Mouse (Mus musculus) lung, adult 2 months (tissue): ENCODE results near the gene Aldh8a1. TPM values are rescaled to one million over a fixed set of nuclear protein-coding genes. Genes with fewer than 3 reads are reported as not detected.

Source experiments
- DNase-seq: peaks from one replicate; pipeline ENCODE4 v3.0.0; 2022
- H3K4me1 ChIP-seq: fragments of 200-500 bp; 2 replicates; pipeline ENCODE4 v1.6.1; 2011; ENCODE audit warnings: low read length; ENCODE audit not compliant: control insufficient read depth, insufficient read depth
- H3K4me3 ChIP-seq: fragments of 200-500 bp; replicated peaks from 2 replicates; pipeline ENCODE3; 2011; ENCODE audit warnings: low read depth, mild to moderate bottlenecking, control low read depth, low read length; ENCODE audit errors: extremely low read depth
- CTCF ChIP-seq: fragments of 200-500 bp; IDR thresholded peaks from 2 replicates; pipeline ENCODE4 v1.5.1; 2011; ENCODE audit warnings: mild to moderate bottlenecking, low read length, control low read depth; ENCODE audit not compliant: insufficient read depth
- POLR2A ChIP-seq: fragments of 200-500 bp; IDR thresholded peaks from 2 replicates; pipeline ENCODE4 v1.6.1; 2011; ENCODE audit warnings: low read depth, mild to moderate bottlenecking, control low read depth, low read length, borderline replicate concordance; ENCODE audit errors: extremely low read depth
- WGBS: fragments of 180-500 bp; shearing (Covaris S2); methylation state at CpG from one replicate; pipeline ENCODE4 v1.1.7; 2018; 5-methylcytosine and 5-hydroxymethylcytosine counted together
- polyA plus RNA-seq: library from polyadenylated mRNA; depleted of rRNA; stranded (reverse); fragments of >200 nt; gene quantifications from 2 replicates; pipeline ENCODE4 v1.2.3, GENCODE M21; 2012

Aldh8a1 gene
- polyA plus RNA-seq, 1 experiment = 0.22 TPM

DNA sequence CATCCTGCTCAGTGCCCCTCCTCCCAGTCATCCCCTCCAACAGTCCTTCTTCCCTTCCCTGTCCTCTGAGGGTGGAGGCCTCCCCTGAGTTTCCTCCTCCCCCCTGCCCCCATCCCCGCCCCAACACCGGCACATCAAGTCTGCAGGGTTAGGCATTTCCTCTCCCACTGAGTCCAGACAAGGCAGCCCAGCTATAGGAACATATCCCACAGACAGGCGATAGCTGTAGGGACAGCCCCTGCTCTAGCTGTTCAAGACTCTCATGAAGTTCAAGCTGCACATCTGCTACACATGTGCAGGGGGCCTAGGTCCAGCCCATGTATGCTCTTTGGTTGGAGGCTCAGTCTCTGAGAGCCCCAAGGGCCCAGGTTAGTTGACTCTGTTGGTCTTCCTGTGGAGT is 10.6 kb upstream of the Aldh8a1 start:
- TF ChIP-seq POLR2A (no peak), CTCF (no peak)
- 44% methylated on average over 3 of the region's 3 CpGs for WGBS
- no peaks in the 10 kb centered on the region for H3K4me1 ChIP-seq
- DNase-seq = no peak
- H3K4me3 ChIP-seq = no peak overlapping the region

DNA sequence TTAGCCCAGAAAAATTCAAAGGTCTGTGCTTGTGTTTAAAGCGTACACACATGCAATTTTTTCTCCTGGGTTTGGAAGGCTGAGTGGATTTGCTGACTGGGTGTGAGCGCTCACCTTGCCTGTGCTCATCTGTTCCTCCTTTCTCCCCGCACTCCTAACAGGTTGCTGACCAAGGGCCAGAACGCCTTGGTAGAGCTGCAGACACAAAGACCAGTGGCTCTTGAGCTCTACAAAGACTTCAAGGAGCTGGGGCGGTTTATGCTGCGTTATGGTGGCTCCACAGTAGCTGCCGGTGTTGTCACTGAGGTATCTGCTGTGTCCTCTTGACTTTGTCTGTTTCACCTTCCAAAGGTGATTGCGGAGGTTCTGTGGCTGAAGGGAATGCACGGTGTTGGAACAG is 9.6 kb upstream of the Aldh8a1 start:
- 92% methylated on average over 9 of the region's 9 CpGs for WGBS
- TF ChIP-seq CTCF (no peak), POLR2A (no peak)

DNA sequence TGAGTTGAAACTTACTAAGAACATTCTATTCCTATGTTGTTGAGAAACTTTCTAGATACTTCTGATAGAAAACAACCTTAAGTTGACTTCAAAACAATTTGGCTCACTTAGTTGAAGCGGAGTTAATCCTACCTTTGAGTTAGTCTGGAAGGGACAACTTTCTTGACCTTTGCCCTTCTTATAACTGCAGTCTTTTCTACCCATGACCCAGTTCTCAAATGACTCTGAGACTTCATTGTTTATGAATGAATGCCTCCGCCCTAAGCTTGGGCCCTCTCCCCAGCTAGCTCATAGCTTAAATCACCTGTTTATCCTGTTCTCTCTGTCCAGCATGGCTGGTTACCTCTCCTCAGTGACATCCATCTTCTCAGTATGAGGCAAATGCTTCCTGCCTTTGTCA is 7.5 kb upstream of the Aldh8a1 start:
- WGBS = 86% methylated on average over 2 of the region's 2 CpGs
- H3K4me1 ChIP-seq = no peaks in the 10 kb centered on the region
- DNase-seq = no peak
- TF ChIP-seq POLR2A (no peak), CTCF (no peak)
- no peak overlapping the region for H3K4me3 ChIP-seq

More for the DNA sequence above, 9.6 kb upstream of the Aldh8a1 start:
- H3K4me1 ChIP-seq = no peaks in the 10 kb centered on the region
- no peak for DNase-seq
- H3K4me3 ChIP-seq = no peak overlapping the region

DNA sequence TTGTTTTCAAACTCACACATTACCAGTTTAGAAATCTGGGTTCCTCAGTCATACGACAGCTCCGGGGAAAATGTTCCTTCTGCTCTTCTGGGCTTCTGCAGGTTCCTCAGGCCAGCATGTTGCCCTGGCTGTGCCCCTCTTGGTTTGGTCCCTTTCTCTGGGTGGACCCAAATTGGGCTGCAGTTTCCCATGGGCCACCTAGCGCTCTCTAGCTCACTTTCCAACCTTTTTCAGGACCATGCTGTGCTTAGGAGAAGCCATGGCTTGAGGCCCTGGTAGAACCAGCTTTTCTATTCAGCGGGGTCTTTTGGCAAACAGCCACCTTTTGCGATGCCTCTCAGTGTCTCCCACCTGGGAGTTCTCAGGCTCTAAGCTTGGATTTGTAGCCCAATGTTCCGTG is 4.8 kb upstream of the Aldh8a1 start:
- 94% methylated on average over 6 of the region's 6 CpGs for WGBS

DNA sequence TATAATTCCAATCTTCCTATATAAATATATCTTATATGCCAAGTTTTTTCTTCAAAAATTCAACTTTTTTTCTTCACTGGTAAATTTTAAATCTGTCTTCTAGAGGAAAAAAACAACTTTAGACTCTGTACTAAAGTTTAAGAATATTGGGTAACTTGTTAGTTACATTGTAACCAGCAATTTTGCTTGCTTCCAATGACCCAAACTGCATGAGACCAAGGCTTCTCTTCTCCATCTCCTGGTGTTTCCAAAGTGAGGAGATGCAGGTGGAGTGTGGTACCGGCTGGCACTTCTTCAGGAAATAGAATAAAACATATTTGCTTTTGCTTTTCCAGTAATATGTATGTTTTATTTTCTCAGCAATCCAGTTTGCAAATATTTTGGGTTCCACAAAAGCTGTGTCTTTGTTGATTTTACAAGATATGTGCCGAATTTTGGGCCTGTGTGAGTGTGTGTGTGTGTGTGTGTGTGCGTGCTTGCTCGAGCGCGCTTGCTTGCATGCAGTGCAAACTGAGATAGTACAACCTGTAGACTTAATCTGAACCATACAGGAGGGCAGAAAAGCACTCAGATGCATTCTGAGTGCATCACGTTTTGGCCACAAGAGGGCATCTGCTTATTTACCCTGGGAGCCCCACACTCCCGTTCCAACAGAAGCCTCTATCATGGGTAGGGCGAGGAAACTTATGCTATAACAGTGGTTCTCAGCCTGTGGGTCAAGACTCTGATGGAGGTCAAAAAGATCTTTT is 1.3 kb downstream of the Aldh8a1 start:
- peak; percentile 6 for DNase-seq
- no peaks in the 10 kb centered on the region for H3K4me1 ChIP-seq
- TF ChIP-seq CTCF (peak; percentile 27), POLR2A (no peak)
- WGBS = 64% methylated on average over 9 of the region's 9 CpGs
- H3K4me3 ChIP-seq = no peak overlapping the region

More for the DNA sequence above, 4.8 kb upstream of the Aldh8a1 start:
- DNase-seq = no peak
- no peak for TF ChIP-seq CTCF
- no peak for TF ChIP-seq POLR2A
- Histone ChIP-seq H3K4me1 (no peaks in the 10 kb centered on the region), H3K4me3 (no peak overlapping the region)

DNA sequence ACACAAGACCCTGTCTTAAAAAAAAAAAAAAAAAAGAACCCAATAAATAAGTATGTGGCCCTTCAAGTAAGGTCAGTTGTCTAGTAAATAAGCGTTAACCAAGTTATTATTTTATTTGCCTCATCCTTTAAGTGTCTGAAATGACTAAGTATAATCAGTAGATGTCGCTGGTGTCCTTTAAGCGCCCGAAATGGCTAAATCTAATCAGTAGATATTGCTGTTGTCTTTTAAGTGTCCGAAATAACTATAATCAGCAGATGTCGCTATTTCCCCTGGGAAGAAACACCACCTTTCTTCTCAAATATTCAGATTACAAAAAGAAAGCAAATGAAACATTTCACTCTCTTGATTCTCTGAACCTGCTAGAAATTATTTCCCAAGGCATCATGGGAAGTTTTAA is 5.8 kb downstream of the Aldh8a1 start:
- 7% methylated on average over 6 of the region's 6 CpGs for WGBS
- DNase-seq = no peak
- TF ChIP-seq CTCF (no peak; the same call in 1 of the 2 replicates), POLR2A (no peak)
- Histone ChIP-seq H3K4me1 (no peaks in the 10 kb centered on the region), H3K4me3 (no peak overlapping the region)

DNA sequence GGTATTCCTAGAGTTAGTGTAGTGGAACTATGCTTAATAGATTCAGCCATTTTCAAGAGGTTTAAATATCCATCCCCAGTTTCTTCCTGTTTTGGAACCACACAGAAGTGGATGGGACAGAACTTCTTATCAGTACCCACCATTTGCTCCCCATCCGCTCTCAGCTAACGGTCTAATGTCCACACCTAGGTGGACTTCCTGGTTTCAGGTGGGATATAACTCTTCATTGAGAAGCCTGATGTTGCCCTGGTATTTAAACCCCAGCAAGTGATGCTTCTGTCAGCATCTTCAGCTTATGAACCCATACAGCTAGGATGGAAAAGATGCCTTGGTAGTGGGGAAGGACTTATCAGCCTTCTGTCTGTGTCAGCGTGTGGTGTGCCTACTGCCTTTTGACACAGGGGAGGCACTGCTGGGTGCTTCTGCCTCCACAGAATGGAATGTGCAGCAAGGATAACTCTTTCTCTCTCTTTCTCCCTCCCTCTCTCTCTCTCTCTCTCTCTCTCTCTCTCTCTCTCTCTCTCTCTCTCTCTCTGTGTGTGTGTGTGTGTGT is 8.1 kb downstream of the Aldh8a1 start:
- TF ChIP-seq POLR2A = no peak
- TF ChIP-seq CTCF = no peak
- 68% methylated on average over 3 of the region's 3 CpGs for WGBS
- H3K4me1 ChIP-seq = no peaks in the 10 kb centered on the region
- no peak for DNase-seq
- H3K4me3 ChIP-seq = no peak overlapping the region

DNA sequence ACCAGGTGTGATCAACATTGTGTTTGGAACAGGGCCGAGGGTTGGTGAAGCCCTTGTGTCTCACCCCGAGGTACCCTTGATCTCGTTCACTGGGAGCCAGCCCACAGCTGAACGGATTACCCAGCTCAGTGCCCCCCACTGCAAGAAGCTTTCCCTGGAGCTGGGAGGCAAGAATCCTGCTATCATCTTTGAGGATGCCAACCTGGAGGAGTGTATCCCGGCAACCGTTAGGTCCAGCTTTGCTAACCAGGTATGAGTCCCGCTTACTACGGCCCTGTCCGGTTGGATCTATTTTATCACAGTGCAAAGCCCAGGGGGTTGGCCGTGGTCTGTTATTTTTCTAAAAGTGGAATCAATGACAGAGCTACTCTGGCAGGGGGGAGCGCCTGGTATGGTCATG is 12.0 kb downstream of the Aldh8a1 start:
- H3K4me3 ChIP-seq = no peak overlapping the region
- no peaks in the 10 kb centered on the region for H3K4me1 ChIP-seq
- no peak for TF ChIP-seq CTCF
- no peak for TF ChIP-seq POLR2A
- 86% methylated on average over 11 of the region's 11 CpGs for WGBS
- DNase-seq = no peak

DNA sequence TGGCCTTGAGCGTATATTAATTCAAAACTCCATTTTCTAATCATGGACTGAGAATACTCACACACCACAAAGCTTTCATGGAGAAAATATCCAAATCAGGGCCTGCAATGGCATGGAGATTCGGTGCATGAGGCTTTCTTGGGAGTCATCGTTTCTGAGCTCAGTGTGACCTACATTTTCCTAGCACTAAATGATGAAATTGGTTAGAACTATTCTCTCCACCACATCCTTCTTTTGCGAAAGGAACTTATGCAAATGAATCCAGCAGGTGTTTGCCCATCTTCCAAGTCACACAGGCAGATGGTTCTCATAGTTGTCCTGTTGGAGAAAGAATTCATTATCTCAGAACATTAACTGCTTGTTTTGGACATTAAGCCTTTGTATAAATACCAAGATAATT is 13.3 kb downstream of the Aldh8a1 start:
- TF ChIP-seq POLR2A = no peak
- no peak for TF ChIP-seq CTCF
- WGBS = 85% methylated on average over 4 of the region's 4 CpGs
- no peaks in the 10 kb centered on the region for H3K4me1 ChIP-seq
- H3K4me3 ChIP-seq = no peak overlapping the region
- no peak for DNase-seq

DNA sequence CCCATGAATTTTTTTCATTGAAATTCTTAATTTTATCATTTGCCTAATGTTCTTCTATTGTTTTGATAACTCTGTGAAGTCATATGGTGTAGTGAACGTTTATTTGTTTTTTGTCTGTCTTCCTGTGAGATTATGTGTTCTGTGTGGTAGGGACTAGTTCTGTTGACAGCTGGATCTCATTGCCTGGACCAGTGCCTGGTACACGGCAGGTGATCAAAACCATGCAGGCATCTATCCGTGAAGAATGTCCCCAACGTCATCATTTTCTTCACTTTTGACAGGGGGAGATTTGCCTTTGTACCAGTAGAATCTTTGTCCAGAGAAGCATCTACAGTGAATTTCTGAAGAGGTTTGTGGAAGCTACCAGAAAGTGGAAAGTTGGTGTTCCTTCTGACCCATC is 14.2 kb downstream of the Aldh8a1 start:
- DNase-seq = no peak
- WGBS = 56% methylated on average over 4 of the region's 4 CpGs
- TF ChIP-seq CTCF (no peak), POLR2A (no peak)
- no peak overlapping the region for H3K4me3 ChIP-seq
- H3K4me1 ChIP-seq = no peaks in the 10 kb centered on the region

DNA sequence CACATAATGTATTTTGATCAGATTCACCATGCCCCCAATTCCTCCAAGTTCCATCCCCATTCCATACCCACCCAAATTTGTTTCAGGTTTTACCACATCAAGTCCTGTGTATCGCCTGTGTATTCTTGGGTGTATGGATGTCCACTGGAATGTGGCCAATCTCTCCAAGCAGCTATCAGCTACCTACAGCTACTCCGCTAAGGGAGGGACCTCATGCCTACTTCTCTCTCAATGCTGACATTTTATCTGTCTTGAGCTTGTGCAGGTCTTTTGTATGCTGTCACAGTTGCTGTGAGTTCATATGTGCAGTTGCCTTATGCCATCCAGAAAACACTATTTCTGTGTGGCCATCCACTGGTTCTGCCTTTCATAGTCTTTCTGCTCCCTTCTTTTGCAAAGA is 16.3 kb downstream of the Aldh8a1 start:
- TF ChIP-seq POLR2A (no peak), CTCF (no peak)
- no peak overlapping the region for H3K4me3 ChIP-seq
- WGBS = 91% methylated on average over 2 of the region's 2 CpGs
- DNase-seq = no peak
- no peaks in the 10 kb centered on the region for H3K4me1 ChIP-seq
